Mouse (Mus musculus): ENCODE data around the gene Selplg. TPM values are rescaled to one million over a fixed set of nuclear protein-coding genes. Genes with fewer than 3 reads are reported as not detected.

The Selplg gene
- polyA plus RNA-seq (2015; fragmentation: Nextera tagmentation; extraction: Ambion mirVana): 58.2 and 72.8 TPM in 2 replicates

GRCm38 (mm10) chr5:113832490-113832901, at the start of gene Selplg:
TSS of gene Selplg (minus strand) at chr5:113832644.

GRCm38 (mm10) chr5:113800280-113800679, 32.2 kb downstream of the Selplg start, which contains the start of gene Tmem119:
TSS of gene Tmem119 (minus strand) at chr5:113800516.

GRCm38 (mm10) chr5:113772450-113772895, 60.0 kb downstream of the Selplg start, which contains the start of the genes Sart3 and Iscu:
TSS of gene Sart3 (minus strand) at chr5:113772510.
TSS of gene Iscu (plus strand) at chr5:113772748.

Other genes with a start within 250 kb of the Selplg start
- 2.4 and 2.6 TPM in 2 replicates for gene Cmklr1, start 182.2 kb downstream of the Selplg start, polyA plus RNA-seq (2015; fragmentation: Nextera tagmentation; extraction: Ambion mirVana)
- gene 1700069L16Rik, start 107.9 kb downstream of the Selplg start, polyA plus RNA-seq (2015; fragmentation: Nextera tagmentation; extraction: Ambion mirVana): not detected in 2 replicates
- gene Ficd, start 96.8 kb downstream of the Selplg start, polyA plus RNA-seq (2015; fragmentation: Nextera tagmentation; extraction: Ambion mirVana): 1.9 and 2.1 TPM in 2 replicates
- gene Sart3, start 60.1 kb downstream of the Selplg start, polyA plus RNA-seq (2015; fragmentation: Nextera tagmentation; extraction: Ambion mirVana): 18.7 and 21.1 TPM in 2 replicates
- gene Iscu, start 59.9 kb downstream of the Selplg start, polyA plus RNA-seq (2015; fragmentation: Nextera tagmentation; extraction: Ambion mirVana): 143 and 147 TPM in 2 replicates
- 12.8 and 18.1 TPM in 2 replicates for gene Tmem119, start 32.1 kb downstream of the Selplg start, polyA plus RNA-seq (2015; fragmentation: Nextera tagmentation; extraction: Ambion mirVana)
- gene Coro1c, start 76.1 kb upstream of the Selplg start, polyA plus RNA-seq (2015; fragmentation: Nextera tagmentation; extraction: Ambion mirVana): 46.1 and 52.4 TPM in 2 replicates
- gene Ssh1, start 161.2 kb upstream of the Selplg start, polyA plus RNA-seq (2015; fragmentation: Nextera tagmentation; extraction: Ambion mirVana): 7.0 and 7.7 TPM in 2 replicates
- gene Dao, start 171.1 kb upstream of the Selplg start, polyA plus RNA-seq (2015; fragmentation: Nextera tagmentation; extraction: Ambion mirVana): not detected in 2 replicates
- 3.7 and 4.1 TPM in 2 replicates for gene Usp30, start 232.8 kb upstream of the Selplg start, polyA plus RNA-seq (2015; fragmentation: Nextera tagmentation; extraction: Ambion mirVana)